Comparison of ENCODE assay signal across 29 mouse cellular contexts in the genomic region with DNA sequence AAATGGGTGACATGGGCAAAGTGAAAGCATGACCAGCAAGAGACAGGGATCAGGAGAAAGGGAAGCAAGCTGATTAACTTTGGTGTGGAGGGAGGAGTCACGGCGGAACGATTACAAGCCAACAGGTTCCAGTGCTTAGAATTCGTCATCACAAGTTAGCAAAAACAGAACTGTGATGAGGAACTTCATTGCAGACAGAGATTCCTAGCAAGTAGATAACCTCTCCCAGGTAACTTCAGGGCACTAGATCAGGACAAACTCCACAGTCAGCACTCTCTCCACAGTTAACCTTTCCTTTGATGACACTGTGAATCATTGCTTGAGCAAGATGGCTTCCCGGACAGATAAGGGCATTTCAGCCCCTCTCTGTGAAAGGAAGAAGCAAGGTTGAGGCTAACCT. TPM values are rescaled to one million over a fixed set of nuclear protein-coding genes. Genes with fewer than 3 reads are reported as not detected.
DNase-seq lines count a peak whose midpoint lies in the region; ATAC-seq and TF ChIP-seq lines count a peak whose summit lies in the region.
"Had no signal": no experiment of that assay in that cellular context is flagged by ENCODE, and none has a peak within 500 bp of the region (broad histone marks: within the 10 kb centered on the region; RNA-seq: fewer than 3 reads in every experiment).

No protein-coding gene starts in this region.

- 56% methylated on average over 5 of the region's 5 CpGs for WGBS in heart, embryonic 10.5 days
- WGBS in intestine, embryonic 16.5 days: 56% methylated on average over 5 of the region's 5 CpGs
- WGBS in small intestine, adult 2 months: 21% methylated on average over 5 of the region's 5 CpGs

- no peaks in the 10 kb centered on the region for H3K36me3 ChIP-seq in heart, embryonic 10.5 days
- H3K36me3 ChIP-seq in MEL (ENCODE audit: control insufficient read depth in 1 of 2, insufficient read depth in 2 of 2, low read length in 2 of 2): no peaks in the 10 kb centered on the region
- H3K36me3 ChIP-seq in intestine, embryonic 16.5 days (ENCODE audit: control insufficient read depth, insufficient read depth, low read length): no peaks in the 10 kb centered on the region
- H3K36me3 ChIP-seq in small intestine, adult 2 months (ENCODE audit: control insufficient read depth, insufficient read depth, low read length): no peaks in the 10 kb centered on the region
- H3K36me3 ChIP-seq: embryonic facial prominence, embryonic 12.5 days; embryonic facial prominence, embryonic 15.5 days; forebrain, embryonic 12.5 days; heart, embryonic 13.5 days had no signal

- H3K4me1 ChIP-seq in heart, embryonic 10.5 days: peaks cover 4% of the 10 kb centered on the region; the same call in 1 of the 2 replicates
- H3K4me1 ChIP-seq in MEL (ENCODE audit: control insufficient read depth in 1 of 2, insufficient read depth in 2 of 2, low read length in 2 of 2): no peaks in the 10 kb centered on the region
- 0 out of 2 replicates have a peak, but pooled peaks cover 3% of the 10 kb centered on the region for H3K4me1 ChIP-seq in intestine, embryonic 16.5 days (ENCODE audit: control insufficient read depth, insufficient read depth, low read length)
- H3K4me1 ChIP-seq in small intestine, adult 2 months (ENCODE audit: control insufficient read depth, insufficient read depth, insufficient read length, low read length): peaks cover 12% of the 10 kb centered on the region; the same call in 1 of the 2 replicates
- H3K4me1 ChIP-seq: embryonic facial prominence, embryonic 12.5 days; embryonic facial prominence, embryonic 15.5 days; forebrain, embryonic 12.5 days; heart, embryonic 13.5 days had no signal

- peak; percentile 54 for ATAC-seq in intestine, embryonic 16.5 days
- no peak for ATAC-seq in cerebellum, adult (ENCODE audit: insufficient number of reproducible peaks, low FRiP score, low TSS enrichment)
- ATAC-seq: activated CD4-positive, CD25-positive, alpha-beta regulatory T cell, adult 4 months; forebrain, embryonic 16.5 days; hindbrain, postnatal 0 days; inflammation-experienced regulatory T-cells, adult 6 months had no signal

- TF ChIP-seq CTCF in MEL (IDR thresholded peaks at IDR 0.05 in 2 of 3, conservative IDR thresholded peaks at IDR 0.05 in 1 of 3; ENCODE audit: control insufficient read depth in 1 of 3, insufficient read depth in 1 of 3, low read depth in 2 of 3, low read length in 3 of 3, poor library complexity in 1 of 3, severe bottlenecking in 1 of 3): no peak
- TF ChIP-seq CTCF in small intestine, adult 2 months (IDR thresholded peaks at IDR 0.05; ENCODE audit: extremely low read depth, insufficient read length, insufficient replicate concordance, low read depth, low read length): no peak

- TF ChIP-seq RAD21 in MEL (IDR thresholded peaks at IDR 0.05; ENCODE audit: low read depth, low read length): no peak

- no peaks in the 10 kb centered on the region for H3K79me2 ChIP-seq in MEL (ENCODE audit: control insufficient read depth, insufficient read depth, low read length, poor library complexity)

- no peak for TF ChIP-seq POLR2A in MEL (IDR thresholded peaks at IDR 0.05; ENCODE audit: control insufficient read depth in 1 of 2, insufficient read depth in 1 of 2, low read depth in 1 of 2, low read length in 2 of 2, poor library complexity in 1 of 2)
- no peak for TF ChIP-seq POLR2A in small intestine, adult 2 months (IDR thresholded peaks at IDR 0.05; ENCODE audit: low read depth, low read length)

- no peaks in the 10 kb centered on the region for H3K9me3 ChIP-seq in heart, embryonic 10.5 days
- no peaks in the 10 kb centered on the region for H3K9me3 ChIP-seq in MEL (replicated peaks; ENCODE audit: insufficient read depth, low read length)
- no peaks in the 10 kb centered on the region for H3K9me3 ChIP-seq in intestine, embryonic 16.5 days (ENCODE audit: control insufficient read depth, low read length)
- H3K9me3 ChIP-seq: embryonic facial prominence, embryonic 12.5 days; embryonic facial prominence, embryonic 15.5 days; forebrain, embryonic 12.5 days; heart, embryonic 13.5 days had no signal

- peak; percentile 45 for DNase-seq in heart, adult 11 months
- DNase-seq in heart, embryonic 10.5 days (ENCODE audit: low spot score): no peak
- DNase-seq in MEL (ENCODE audit: low read depth, low spot score) (peak; percentile 12), liver (no peak)
- DNase-seq in cerebellum, postnatal 36 days: no peak
- DNase-seq: adrenal gland, adult 8-10 months; adrenal gland, postnatal 25 days; B cell, adult 2 months; cerebellum, adult 18-20 months; cerebellum, postnatal 14 days; gastrocnemius, postnatal 10 days; heart, adult 18-20 months; heart, postnatal 14 days; heart, postnatal 4 days had no signal

- no peak overlapping the region for H3K9ac ChIP-seq in MEL (ENCODE audit: control insufficient read depth, low read depth, low read length, poor library complexity, severe bottlenecking)
- no peak overlapping the region for H3K9ac ChIP-seq in intestine, embryonic 16.5 days (ENCODE audit: low read depth, low read length)
- H3K9ac ChIP-seq: embryonic facial prominence, embryonic 12.5 days; embryonic facial prominence, embryonic 15.5 days; forebrain, embryonic 12.5 days; heart, embryonic 13.5 days; hindbrain, embryonic 14.5 days had no signal

- no peaks in the 10 kb centered on the region for H3K27me3 ChIP-seq in heart, embryonic 10.5 days (ENCODE audit: insufficient read depth, poor library complexity, severe bottlenecking)
- H3K27me3 ChIP-seq in MEL (ENCODE audit: control insufficient read depth in 1 of 2, insufficient read depth in 2 of 2, low read length in 2 of 2): peaks cover 0 to 2% of the 10 kb centered on the region in 2 experiments; a peak in 1 of 4 replicates
- no peaks in the 10 kb centered on the region for H3K27me3 ChIP-seq in intestine, embryonic 16.5 days (replicated peaks; ENCODE audit: control insufficient read depth, insufficient read depth, low read length)
- no peaks in the 10 kb centered on the region; the same call in 1 of the 2 replicates for H3K27me3 ChIP-seq in small intestine, adult 2 months (ENCODE audit: control insufficient read depth, insufficient read depth, low read length)
- H3K27me3 ChIP-seq: embryonic facial prominence, embryonic 12.5 days; embryonic facial prominence, embryonic 15.5 days; forebrain, embryonic 12.5 days; heart, embryonic 13.5 days had no signal

- no peak overlapping the region for H3K27ac ChIP-seq in heart, embryonic 10.5 days
- H3K27ac ChIP-seq in MEL (ENCODE audit: control insufficient read depth, low read depth, low read length): no peak overlapping the region
- no peak overlapping the region for H3K27ac ChIP-seq in intestine, embryonic 16.5 days (ENCODE audit: low read length)
- peak overlapping the region; percentile 87 for H3K27ac ChIP-seq in small intestine, adult 2 months (ENCODE audit: insufficient read depth, low read depth, low read length)
- H3K27ac ChIP-seq: embryonic facial prominence, embryonic 12.5 days; embryonic facial prominence, embryonic 15.5 days; forebrain, embryonic 12.5 days; heart, embryonic 13.5 days; hindbrain, embryonic 14.5 days; hindbrain, postnatal 0 days had no signal

- no peak for TF ChIP-seq EP300 in MEL (IDR thresholded peaks at IDR 0.05; ENCODE audit: low read depth in 1 of 2, low read length in 2 of 2)

- H3K4me2 ChIP-seq in intestine, embryonic 16.5 days (ENCODE audit: low read depth, low read length): no peak overlapping the region
- H3K4me2 ChIP-seq: embryonic facial prominence, embryonic 12.5 days; embryonic facial prominence, embryonic 15.5 days; forebrain, embryonic 12.5 days; heart, embryonic 13.5 days; hindbrain, embryonic 14.5 days had no signal

- no peak overlapping the region for H3K4me3 ChIP-seq in heart, embryonic 10.5 days
- H3K4me3 ChIP-seq in MEL (ENCODE audit: control insufficient read depth in 1 of 2, insufficient read depth in 1 of 2, low read depth in 2 of 2, low read length in 2 of 2): peak overlapping the region in 1 of 2 experiments; percentile 11; a peak in 1 of 4 replicates
- H3K4me3 ChIP-seq in intestine, embryonic 16.5 days (ENCODE audit: low read length): no peak overlapping the region
- H3K4me3 ChIP-seq in small intestine, adult 2 months (ENCODE audit: low read depth, low read length): no peak overlapping the region
- H3K4me3 ChIP-seq: embryonic facial prominence, embryonic 12.5 days; embryonic facial prominence, embryonic 15.5 days; erythroblast, embryonic 14.5 days; forebrain, embryonic 12.5 days; heart, embryonic 13.5 days had no signal

TF ChIP-seq in MEL, 35 proteins besides CTCF, POLR2A, EP300 and RAD21 (continues in another document):
- no peak for TF ChIP-seq SIN3A (IDR thresholded peaks at IDR 0.05; ENCODE audit: low read length)

RNA-seq across cellular contexts. Expression of gene Hgd, which starts 17.5 kb away (rescaled TPM):
- polyA plus RNA-seq in heart, embryonic 10.5 days (2016; fragmentation: Nextera tagmentation; extraction: Ambion mirVana): 0.27 and 1.9 TPM in 2 replicates
- not detected in 2 replicates for total RNA-seq in MEL (2012; rRNA removed)
- polyA plus RNA-seq in MEL (2012; ENCODE audit: insufficient read depth in 1 of 2, insufficient read length in 2 of 2, low read depth in 1 of 2, low replicate concordance in 2 of 2, missing spikeins in 1 of 2): not detected
- polyA plus RNA-seq in intestine, embryonic 16.5 days (2015; fragmentation: Nextera tagmentation; extraction: Ambion mirVana): 1.2 TPM in 2 replicates
- polyA plus RNA-seq in small intestine, adult 2 months (2012; rRNA removed): 0.08 TPM in 1 of 2 replicates, not detected in the other
- total RNA-seq: adrenal gland, postnatal 25 days; common myeloid progenitor, adult 5-6 weeks; heart, adult 18-20 months; hindbrain, postnatal 0 days had no signal
- polyA plus RNA-seq: activated CD4-positive, CD25-positive, alpha-beta regulatory T cell, adult 4 months; embryonic facial prominence, embryonic 15.5 days; erythroblast, embryonic 14.5 days; hindbrain, embryonic 11.5 days; inflammation-experienced regulatory T-cells, adult 6 months had no signal

RNA-seq across cellular contexts. Expression of gene Ndufb4, which starts 56.8 kb away (rescaled TPM):
- 61.3 and 67.0 TPM in 2 replicates for polyA plus RNA-seq in heart, embryonic 10.5 days (2016; fragmentation: Nextera tagmentation; extraction: Ambion mirVana)
- total RNA-seq in MEL (2012; rRNA removed): 41.1 and 48.0 TPM in 2 replicates
- polyA plus RNA-seq in MEL (2012; ENCODE audit: insufficient read depth in 1 of 2, insufficient read length in 2 of 2, low read depth in 1 of 2, low replicate concordance in 2 of 2, missing spikeins in 1 of 2): 10 to 100 TPM in 1 of 2 experiments, not detected in 1; 28.9 TPM
- polyA plus RNA-seq in intestine, embryonic 16.5 days (2015; fragmentation: Nextera tagmentation; extraction: Ambion mirVana): 58.1 and 60.9 TPM in 2 replicates
- 83.2 and 109 TPM in 2 replicates for polyA plus RNA-seq in small intestine, adult 2 months (2012; rRNA removed)

RNA-seq across cellular contexts. Expression of gene Rabl3, which starts 57.7 kb away (rescaled TPM):
- 39.8 and 40.5 TPM in 2 replicates for polyA plus RNA-seq in heart, embryonic 10.5 days (2016; fragmentation: Nextera tagmentation; extraction: Ambion mirVana)
- 7.3 and 8.5 TPM in 2 replicates for total RNA-seq in MEL (2012; rRNA removed)
- 10 to 100 TPM in 1 of 2 experiments, not detected in 1; 13.5 TPM for polyA plus RNA-seq in MEL (2012; ENCODE audit: insufficient read depth in 1 of 2, insufficient read length in 2 of 2, low read depth in 1 of 2, low replicate concordance in 2 of 2, missing spikeins in 1 of 2)
- 30.2 and 31.0 TPM in 2 replicates for polyA plus RNA-seq in intestine, embryonic 16.5 days (2015; fragmentation: Nextera tagmentation; extraction: Ambion mirVana)
- 0.55 and 1.2 TPM in 2 replicates for polyA plus RNA-seq in small intestine, adult 2 months (2012; rRNA removed)

RNA-seq across cellular contexts. Expression of gene Gtf2e1, which starts 57.8 kb away (rescaled TPM):
- 35.3 and 38.5 TPM in 2 replicates for polyA plus RNA-seq in heart, embryonic 10.5 days (2016; fragmentation: Nextera tagmentation; extraction: Ambion mirVana)
- total RNA-seq in MEL (2012; rRNA removed): 34.4 and 37.9 TPM in 2 replicates
- polyA plus RNA-seq in MEL (2012; ENCODE audit: insufficient read depth in 1 of 2, insufficient read length in 2 of 2, low read depth in 1 of 2, low replicate concordance in 2 of 2, missing spikeins in 1 of 2): 10 to 100 TPM in 1 of 2 experiments, not detected in 1; 29.3 TPM
- 16.4 and 17.3 TPM in 2 replicates for polyA plus RNA-seq in intestine, embryonic 16.5 days (2015; fragmentation: Nextera tagmentation; extraction: Ambion mirVana)
- polyA plus RNA-seq in small intestine, adult 2 months (2012; rRNA removed): 0.93 and 1.6 TPM in 2 replicates

Comparison
In these comparisons a context has a peak if more than half of its experiments do, and no peak if none do; other contexts are left out.
1. DNase-seq: peak in heart, adult 11 months (single experiment) and MEL (single experiment); none in heart, embryonic 10.5 days (single experiment), cerebellum, postnatal 36 days (0 of 2) and liver (single experiment).